ENCODE assay signal across 8 mouse cellular contexts in the genomic region with DNA sequence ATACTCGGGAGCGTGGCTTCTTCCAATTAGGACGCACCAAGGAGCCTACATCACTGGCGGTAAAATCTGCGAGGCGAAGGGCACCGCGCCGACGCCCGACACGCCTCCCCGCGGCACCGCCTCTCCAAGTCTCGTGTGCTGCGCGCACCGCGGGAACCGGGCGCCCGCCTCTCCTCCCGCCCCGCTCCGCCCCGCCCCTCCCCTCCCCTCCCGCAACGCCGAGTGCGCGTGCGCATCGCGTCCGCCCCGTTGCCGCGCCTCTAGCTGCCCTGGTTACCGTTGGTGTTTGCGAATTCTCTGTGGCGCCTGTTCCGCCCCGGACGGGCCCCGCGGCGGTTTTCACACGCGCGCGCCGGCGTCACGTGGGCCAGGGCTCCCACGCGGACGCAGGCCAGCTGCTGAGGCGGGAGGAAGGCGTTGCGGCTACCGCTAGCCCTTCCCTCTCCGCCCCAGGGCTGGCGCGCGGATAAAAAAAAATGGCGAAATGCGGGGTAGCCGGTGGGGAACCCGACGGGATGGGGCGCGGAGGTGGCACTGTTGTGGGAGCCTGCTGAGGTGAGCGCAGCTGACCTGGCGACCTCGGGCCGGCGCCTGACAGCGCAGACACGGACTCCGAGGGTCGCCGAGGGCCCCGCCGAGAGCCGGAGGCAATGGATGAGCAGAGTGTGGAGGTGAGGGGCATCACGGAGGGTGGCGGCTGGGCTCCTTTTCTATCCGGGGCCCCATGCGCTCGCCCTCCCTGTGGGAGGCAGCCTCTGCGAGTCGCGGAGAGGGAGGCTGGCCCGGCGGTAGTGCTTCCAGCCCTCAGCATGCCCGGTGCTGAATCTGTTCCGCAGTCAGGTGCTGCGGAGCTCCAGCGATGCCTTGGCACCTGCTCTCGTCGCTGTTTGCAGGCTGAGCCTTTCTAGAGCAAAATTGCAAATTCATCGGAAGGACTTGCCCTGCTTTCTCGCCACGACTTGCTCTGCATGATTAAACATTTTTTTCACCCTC. TPM values are rescaled to one million over a fixed set of nuclear protein-coding genes. Genes with fewer than 3 reads are reported as not detected.
DNase-seq lines count a peak whose midpoint lies in the region; ATAC-seq lines count a peak whose summit lies in the region.

A gene (plus strand): TSS at position 254 of the 993 bp plus-strand sequence.

- peak within 1 kb of the TSS; percentile 80 for H3K4me2 ChIP-seq in heart, embryonic 13.5 days
- peak within 1 kb of the TSS; percentile 87 for H3K4me2 ChIP-seq in liver, embryonic 12.5 days
- peak within 1 kb of the TSS; percentile 79 for H3K4me2 ChIP-seq in stomach, embryonic 15.5 days

- H3K4me3 ChIP-seq in brown adipose tissue, adult 24 weeks (ENCODE audit: insufficient read depth, low read depth, low read length), result peak within 1 kb of the TSS; percentile 82
- peak within 1 kb of the TSS; percentile 96 for H3K4me3 ChIP-seq in heart, embryonic 13.5 days
- H3K4me3 ChIP-seq in liver, embryonic 12.5 days, result peak within 1 kb of the TSS; percentile 97
- peak within 1 kb of the TSS; percentile 69 for H3K4me3 ChIP-seq in stomach, embryonic 15.5 days (replicated peaks)

- H3K9ac ChIP-seq in heart, embryonic 13.5 days, result peak within 1 kb of the TSS; percentile 86
- peak within 1 kb of the TSS; percentile 95 for H3K9ac ChIP-seq in liver, embryonic 12.5 days
- peak within 1 kb of the TSS; percentile 70 for H3K9ac ChIP-seq in stomach, embryonic 15.5 days

- peak; percentile 94 for ATAC-seq in heart, embryonic 13.5 days (ENCODE audit: extremely low read depth, insufficient number of reproducible peaks, low FRiP score, low TSS enrichment)
- peak; percentile 92 for ATAC-seq in liver, embryonic 12.5 days
- ATAC-seq in stomach, embryonic 15.5 days (ENCODE audit: insufficient read depth, low FRiP score, low read depth), result peak; percentile 93

- no peaks in the 10 kb centered on the region for H3K4me1 ChIP-seq in brown adipose tissue, adult 24 weeks (ENCODE audit: control insufficient read depth, insufficient read depth, insufficient read length, low read length)
- H3K4me1 ChIP-seq in heart, embryonic 13.5 days, result peaks cover 19% of the 10 kb centered on the region
- H3K4me1 ChIP-seq in liver, embryonic 12.5 days, result peaks cover 31% of the 10 kb centered on the region
- H3K4me1 ChIP-seq in stomach, embryonic 15.5 days, result 0 out of 2 replicates have a peak, but pooled peaks cover 3% of the 10 kb centered on the region

- H3K9me3 ChIP-seq in heart, embryonic 13.5 days, result no peaks in the 10 kb centered on the region
- H3K9me3 ChIP-seq in liver, embryonic 12.5 days (replicated peaks), result no peaks in the 10 kb centered on the region
- no peaks in the 10 kb centered on the region for H3K9me3 ChIP-seq in stomach, embryonic 15.5 days

- no peaks in the 10 kb centered on the region for H3K27me3 ChIP-seq in heart, embryonic 13.5 days (replicated peaks)
- H3K27me3 ChIP-seq in liver, embryonic 12.5 days (replicated peaks), result no peaks in the 10 kb centered on the region
- no peaks in the 10 kb centered on the region for H3K27me3 ChIP-seq in stomach, embryonic 15.5 days (replicated peaks)

- under 1% methylated on average over 92 of the region's 105 CpGs for WGBS in heart, embryonic 13.5 days
- WGBS in liver, embryonic 12.5 days (ENCODE audit: insufficient replicate concordance), result under 1% methylated on average over 74 of the region's 105 CpGs
- under 1% methylated on average over 102 of the region's 105 CpGs for WGBS in stomach, embryonic 15.5 days

- no peak within 1 kb of the TSS; the same call in 1 of the 2 replicates for H3K27ac ChIP-seq in brown adipose tissue, adult 24 weeks (replicated peaks; ENCODE audit: low read depth, low read length)
- H3K27ac ChIP-seq in heart, embryonic 13.5 days (replicated peaks), result peak within 1 kb of the TSS; percentile 94
- H3K27ac ChIP-seq in liver, embryonic 12.5 days, result peak within 1 kb of the TSS; percentile 97
- peak within 1 kb of the TSS; percentile 84 for H3K27ac ChIP-seq in stomach, embryonic 15.5 days

- peaks cover 40% of the 10 kb centered on the region for H3K36me3 ChIP-seq in heart, embryonic 13.5 days
- peaks cover 47% of the 10 kb centered on the region for H3K36me3 ChIP-seq in liver, embryonic 12.5 days
- peaks cover 13% of the 10 kb centered on the region for H3K36me3 ChIP-seq in stomach, embryonic 15.5 days

- peak; percentile 95 for DNase-seq in CD4-positive, CD25-positive, alpha-beta regulatory T cell, adult 2 months (ENCODE audit: low read depth, low spot score)
- peak; percentile 23 for DNase-seq in fat pad, adult 2 months (ENCODE audit: extremely low read depth, low read depth, low spot score)
- DNase-seq in kidney, postnatal 10 days, result peak; percentile 91
- DNase-seq in natural killer cell, adult 2 months (ENCODE audit: low spot score in 2 of 2), result peak; percentile 82

RNA-seq across cellular contexts. Expression of the gene that starts here (rescaled TPM):
- 5.6 and 6.4 TPM in 2 replicates for polyA plus RNA-seq in brown adipose tissue, adult 24 weeks (2012; ENCODE audit: insufficient read depth, insufficient read length, missing spikeins)
- polyA plus RNA-seq in heart, embryonic 13.5 days (2015; fragmentation: Nextera tagmentation; extraction: Ambion mirVana), result 17.1 and 18.1 TPM in 2 replicates
- polyA plus RNA-seq in liver, embryonic 12.5 days (2016; fragmentation: Nextera tagmentation; extraction: Ambion mirVana), result 35.8 and 37.0 TPM in 2 replicates
- polyA plus RNA-seq in stomach, embryonic 15.5 days (2015; fragmentation: Nextera tagmentation; extraction: Ambion mirVana), result 29.3 and 30.6 TPM in 2 replicates

Comparison
In these comparisons a context has a peak if more than half of its experiments do, and no peak if none do; other contexts are left out.
1. DNase-seq: peak in every context shown above with its lines; median percentile 95 in CD4-positive, CD25-positive, alpha-beta regulatory T cell, adult 2 months; 91 in kidney, postnatal 10 days; 82 in natural killer cell, adult 2 months; 23 in fat pad, adult 2 months.